Mouse (Mus musculus): ENCODE results near the gene Cd27. TPM values are rescaled to one million over a fixed set of nuclear protein-coding genes. Genes with fewer than 3 reads are reported as not detected.
"Not testable (repeated sequence)": the region's sequence is repeated elsewhere in the genome, so short reads cannot be mapped to it uniquely, and the experiment has no call there.

The Cd27 gene
- polyA plus RNA-seq (2014; fragmentation: Nextera tagmentation; extraction: Ambion mirVana), result 0.24 and 0.37 TPM in 2 replicates

- Histone ChIP-seq H3K27me3 (replicated peaks; ENCODE audit: control insufficient read depth, insufficient read depth, low read length) (no peaks in the 10 kb centered on the region), H3K4me1 (ENCODE audit: control insufficient read depth, insufficient read depth, low read length) (no peaks in the 10 kb centered on the region), H3K9ac (ENCODE audit: low read length) (no peak within 1 kb of the TSS), H3K36me3 (ENCODE audit: control insufficient read depth, insufficient read depth, low read length) (no peaks in the 10 kb centered on the region), H3K4me3 (ENCODE audit: low read depth, low read length) (no peak within 1 kb of the TSS), H3K4me2 (ENCODE audit: low read length) (no peak within 1 kb of the TSS), H3K9me3 (replicated peaks; ENCODE audit: control insufficient read depth, low read length) (no peaks in the 10 kb centered on the region), H3K27ac (ENCODE audit: low read depth, low read length) (no peak within 1 kb of the TSS)
- DNase-seq (ENCODE audit: low spot score) (no peak), ATAC-seq (no peak)
- 20% methylated on average over 6 of the region's 6 CpGs for WGBS
These were observed at the start of gene Cd27 for GRCm38 (mm10) chr6:125236782-125237181. TSS of gene Cd27 (minus strand) at chr6:125237010.

GRCm38 (mm10) chr6:125285890-125286289 is 49.1 kb upstream of the Cd27 start, which contains the start of gene Tuba3a:
TSS of gene Tuba3a (minus strand) at chr6:125286042.
- Histone ChIP-seq H3K36me3 (ENCODE audit: control insufficient read depth, insufficient read depth, low read length) (no peaks in the 10 kb centered on the region), H3K9me3 (replicated peaks; ENCODE audit: control insufficient read depth, low read length) (no peaks in the 10 kb centered on the region), H3K4me2 (ENCODE audit: low read length) (no peak within 1 kb of the TSS), H3K4me3 (ENCODE audit: low read depth, low read length) (no peak within 1 kb of the TSS), H3K27ac (ENCODE audit: low read depth, low read length) (no peak within 1 kb of the TSS), H3K4me1 (ENCODE audit: control insufficient read depth, insufficient read depth, low read length) (no peaks in the 10 kb centered on the region), H3K27me3 (replicated peaks; ENCODE audit: control insufficient read depth, insufficient read depth, low read length) (no peaks in the 10 kb centered on the region), H3K9ac (ENCODE audit: low read length) (no peak within 1 kb of the TSS)
- no peak for DNase-seq (ENCODE audit: low spot score)
- 98% methylated on average over 22 of the region's 22 CpGs for WGBS
- no peak for ATAC-seq

GRCm38 (mm10) chr6:125284751-125285150 is 47.9 kb upstream of the Cd27 start:
- no peak for DNase-seq (ENCODE audit: low spot score)
- Histone ChIP-seq H3K9me3 (replicated peaks; ENCODE audit: control insufficient read depth, low read length) (no peaks in the 10 kb centered on the region), H3K4me1 (ENCODE audit: control insufficient read depth, insufficient read depth, low read length) (no peaks in the 10 kb centered on the region), H3K4me3 (ENCODE audit: low read depth, low read length) (no peak overlapping the region), H3K27me3 (replicated peaks; ENCODE audit: control insufficient read depth, insufficient read depth, low read length) (no peaks in the 10 kb centered on the region), H3K9ac (ENCODE audit: low read length) (no peak overlapping the region), H3K4me2 (ENCODE audit: low read length) (no peak overlapping the region), H3K27ac (ENCODE audit: low read depth, low read length) (no peak overlapping the region), H3K36me3 (ENCODE audit: control insufficient read depth, insufficient read depth, low read length) (no peaks in the 10 kb centered on the region)
- WGBS, result 89% methylated on average over 7 of the region's 7 CpGs
- no peak for ATAC-seq

- WGBS, result 47% methylated on average over 8 of the region's 8 CpGs
- Histone ChIP-seq H3K4me3 (ENCODE audit: low read depth, low read length) (no peak overlapping the region), H3K27ac (ENCODE audit: low read depth, low read length) (no peak overlapping the region), H3K9me3 (replicated peaks; ENCODE audit: control insufficient read depth, low read length) (no peaks in the 10 kb centered on the region), H3K9ac (ENCODE audit: low read length) (no peak overlapping the region), H3K36me3 (ENCODE audit: control insufficient read depth, insufficient read depth, low read length) (no peaks in the 10 kb centered on the region), H3K4me1 (ENCODE audit: control insufficient read depth, insufficient read depth, low read length) (no peaks in the 10 kb centered on the region), H3K27me3 (replicated peaks; ENCODE audit: control insufficient read depth, insufficient read depth, low read length) (no peaks in the 10 kb centered on the region), H3K4me2 (ENCODE audit: low read length) (no peak overlapping the region)
- ATAC-seq, result no peak
- no peak for DNase-seq (ENCODE audit: low spot score)
These were observed 47.4 kb upstream of the Cd27 start for GRCm38 (mm10) chr6:125284250-125284649.

GRCm38 (mm10) chr6:125282721-125283120 is 45.9 kb upstream of the Cd27 start:
- H3K4me2 ChIP-seq (ENCODE audit: low read length); H3K36me3 ChIP-seq (ENCODE audit: control insufficient read depth, insufficient read depth, low read length); H3K4me1 ChIP-seq (ENCODE audit: control insufficient read depth, insufficient read depth, low read length); H3K9ac ChIP-seq (ENCODE audit: low read length); H3K4me3 ChIP-seq (ENCODE audit: low read depth, low read length); DNase-seq (ENCODE audit: low spot score); ATAC-seq; H3K9me3 ChIP-seq (replicated peaks; ENCODE audit: control insufficient read depth, low read length); H3K27ac ChIP-seq (ENCODE audit: low read depth, low read length); H3K27me3 ChIP-seq (replicated peaks; ENCODE audit: control insufficient read depth, insufficient read depth, low read length): not testable (repeated sequence)
- 90% methylated on average over 13 of the region's 13 CpGs for WGBS

- no peak overlapping the region for H3K27ac ChIP-seq (ENCODE audit: low read depth, low read length)
- H3K27me3 ChIP-seq (replicated peaks; ENCODE audit: control insufficient read depth, insufficient read depth, low read length), result no peaks in the 10 kb centered on the region
- no peak for ATAC-seq
- H3K4me3 ChIP-seq (ENCODE audit: low read depth, low read length), result no peak overlapping the region
- no peak overlapping the region for H3K9ac ChIP-seq (ENCODE audit: low read length)
- no peak overlapping the region for H3K4me2 ChIP-seq (ENCODE audit: low read length)
- H3K9me3 ChIP-seq (replicated peaks; ENCODE audit: control insufficient read depth, low read length), result no peaks in the 10 kb centered on the region
- no peak for DNase-seq (ENCODE audit: low spot score)
- no peaks in the 10 kb centered on the region for H3K4me1 ChIP-seq (ENCODE audit: control insufficient read depth, insufficient read depth, low read length)
- no peaks in the 10 kb centered on the region for H3K36me3 ChIP-seq (ENCODE audit: control insufficient read depth, insufficient read depth, low read length)
- WGBS, result 69% methylated on average over 8 of the region's 8 CpGs
These were observed 42.9 kb upstream of the Cd27 start for GRCm38 (mm10) chr6:125279729-125280128.

- H3K9ac ChIP-seq (ENCODE audit: low read length), result no peak overlapping the region
- ATAC-seq (no peak), DNase-seq (ENCODE audit: low spot score) (peak; percentile 36)
- H3K4me1 ChIP-seq (ENCODE audit: control insufficient read depth, insufficient read depth, low read length), result no peaks in the 10 kb centered on the region
- no peaks in the 10 kb centered on the region for H3K9me3 ChIP-seq (replicated peaks; ENCODE audit: control insufficient read depth, low read length)
- H3K27me3 ChIP-seq (replicated peaks; ENCODE audit: control insufficient read depth, insufficient read depth, low read length), result no peaks in the 10 kb centered on the region
- H3K4me3 ChIP-seq (ENCODE audit: low read depth, low read length), result no peak overlapping the region
- no peak overlapping the region for H3K27ac ChIP-seq (ENCODE audit: low read depth, low read length)
- WGBS, result 64% methylated on average over 15 of the region's 15 CpGs
- H3K36me3 ChIP-seq (ENCODE audit: control insufficient read depth, insufficient read depth, low read length), result no peaks in the 10 kb centered on the region
- no peak overlapping the region for H3K4me2 ChIP-seq (ENCODE audit: low read length)
These were observed 38.2 kb upstream of the Cd27 start for GRCm38 (mm10) chr6:125274841-125275563.

GRCm38 (mm10) chr6:125272228-125272785 is 35.5 kb upstream of the Cd27 start:
- no peaks in the 10 kb centered on the region for H3K4me1 ChIP-seq (ENCODE audit: control insufficient read depth, insufficient read depth, low read length)
- no peak overlapping the region for H3K9ac ChIP-seq (ENCODE audit: low read length)
- H3K4me2 ChIP-seq (ENCODE audit: low read length), result no peak overlapping the region
- no peaks in the 10 kb centered on the region for H3K36me3 ChIP-seq (ENCODE audit: control insufficient read depth, insufficient read depth, low read length)
- no peak overlapping the region for H3K27ac ChIP-seq (ENCODE audit: low read depth, low read length)
- no peaks in the 10 kb centered on the region for H3K9me3 ChIP-seq (replicated peaks; ENCODE audit: control insufficient read depth, low read length)
- no peak for ATAC-seq
- no peaks in the 10 kb centered on the region for H3K27me3 ChIP-seq (replicated peaks; ENCODE audit: control insufficient read depth, insufficient read depth, low read length)
- DNase-seq (ENCODE audit: low spot score), result no peak
- H3K4me3 ChIP-seq (ENCODE audit: low read depth, low read length), result no peak overlapping the region
- WGBS, result 70% methylated on average over 10 of the region's 10 CpGs

Data from forebrain, embryonic 14.5 days (tissue).